ENCODE assay signal across 14 mouse cellular contexts in genomic region chr6:86099003-86099402, GRCm38 (mm10).
A peak's percentile ranks its signal among the peaks of the same experiment; 100 is the strongest.
DNase-seq lines count a peak whose midpoint lies in the region; TF ChIP-seq lines count a peak whose summit lies in the region.
"Had no signal": no experiment of that assay in that cellular context is flagged by ENCODE, and none has a peak within 500 bp of the region (broad histone marks: within the 10 kb centered on the region; RNA-seq: fewer than 3 reads in every experiment).

No protein-coding gene starts in this region.

- H3K27me3 ChIP-seq in liver, adult 2 months (ENCODE audit: control insufficient read depth, insufficient read depth, low read length) = no peaks in the 10 kb centered on the region
- H3K27me3 ChIP-seq: embryonic facial prominence, embryonic 12.5 days; midbrain, embryonic 12.5 days; neural tube, embryonic 12.5 days had no signal

- H3K27ac ChIP-seq in liver, adult 2 months (replicated peaks; ENCODE audit: insufficient read depth, low read depth, low read length) = no peak overlapping the region
- H3K27ac ChIP-seq: embryonic facial prominence, embryonic 12.5 days; neural tube, embryonic 12.5 days had no signal

- no peak for TF ChIP-seq CTCF in liver, adult 2 months (IDR thresholded peaks at IDR 0.05; ENCODE audit: low read depth, low read length)
- TF ChIP-seq CTCF in brain, embryonic 14.5 days (IDR thresholded peaks at IDR 0.05; ENCODE audit: borderline replicate concordance, extremely low read depth, insufficient read depth, insufficient read length) = peak; percentile 30; the same call in 1 of the 2 replicates

- H3K79me2 ChIP-seq in liver, adult 2 months (ENCODE audit: control insufficient read depth, insufficient read depth, low read length) = no peaks in the 10 kb centered on the region

- no peak overlapping the region for H3K4me3 ChIP-seq in liver, adult 2 months (ENCODE audit: insufficient read depth, low read depth, low read length)
- H3K4me3 ChIP-seq: embryonic facial prominence, embryonic 12.5 days; midbrain, embryonic 12.5 days; neural tube, embryonic 12.5 days had no signal

- no peak for TF ChIP-seq POLR2A in liver, adult 2 months (IDR thresholded peaks at IDR 0.05; ENCODE audit: extremely low read depth, insufficient read depth, low read length)
- TF ChIP-seq POLR2A in brain, embryonic 14.5 days (IDR thresholded peaks at IDR 0.05; ENCODE audit: borderline replicate concordance, extremely low read depth, insufficient read depth, insufficient read length, poor library complexity, severe bottlenecking) = no peak

- no peaks in the 10 kb centered on the region for H3K4me1 ChIP-seq in liver, adult 2 months (ENCODE audit: control insufficient read depth, insufficient read depth, low read length)
- H3K4me1 ChIP-seq: embryonic facial prominence, embryonic 12.5 days had no signal

- DNase-seq in cerebellum, postnatal 10 days = peak; percentile 19 to 33
- DNase-seq in cerebellum, adult 11-12 months = no peak
- DNase-seq in liver, adult 2 months (ENCODE audit: extremely low read depth, low read depth, low spot score) = peak; percentile 1
- no peak for DNase-seq in liver
- peak; percentile 37 for DNase-seq in A20 (ENCODE audit: low read depth, low spot score)
- DNase-seq in brain, embryonic 14.5 days (ENCODE audit: low read depth) = peak; percentile 47
- DNase-seq in heart, postnatal 4 days = no peak
- DNase-seq in embryo, embryonic 11 days = no peak
- DNase-seq: adrenal gland, adult 2 months; heart, postnatal 14 days; lung, postnatal 36 days had no signal

- no peaks in the 10 kb centered on the region for H3K36me3 ChIP-seq in liver, adult 2 months (ENCODE audit: control insufficient read depth, insufficient read depth, low read length)
- H3K36me3 ChIP-seq: embryonic facial prominence, embryonic 12.5 days had no signal

- no peak overlapping the region for H3K9ac ChIP-seq in liver, adult 2 months (ENCODE audit: low read depth, low read length)
- H3K9ac ChIP-seq: embryonic facial prominence, embryonic 12.5 days; neural tube, embryonic 12.5 days had no signal

- WGBS in liver, adult 2 months = 72% methylated on average over 4 of the region's 4 CpGs

Comparison
In these comparisons a context has a peak if more than half of its experiments do, and no peak if none do; other contexts are left out.
1. DNase-seq: peak in cerebellum, postnatal 10 days (2 of 2), liver, adult 2 months (single experiment), A20 (single experiment) and brain, embryonic 14.5 days (single experiment); none in cerebellum, adult 11-12 months (single experiment), liver (single experiment), heart, postnatal 4 days (single experiment) and embryo, embryonic 11 days (single experiment).